Mouse (Mus musculus) lung, embryonic 16.5 days (tissue): ENCODE results near the gene Strip1. TPM values are rescaled to one million over a fixed set of nuclear protein-coding genes. Genes with fewer than 3 reads are reported as not detected.

Source experiments
- ATAC-seq: fragments of 200-750 bp; cut with Nextera tagmentation; 2 replicates; pipeline ENCODE4 v1.8.0; 2017; ENCODE audit warnings: low read depth, mild to moderate bottlenecking, moderate library complexity
- H3K27ac ChIP-seq: fragments of 300-500 bp; sonication (generic); 2 replicates; pipeline ENCODE4 v1.5.1; 2014; ENCODE audit warnings: mild to moderate bottlenecking, control low read depth, low read length
- H3K27me3 ChIP-seq: fragments of 300-500 bp; sonication (generic); 2 replicates; pipeline ENCODE4 v1.6.1; 2014; ENCODE audit warnings: low read depth, low read length, mixed read lengths; ENCODE audit not compliant: control insufficient read depth, insufficient read depth
- H3K36me3 ChIP-seq: fragments of 300-500 bp; sonication (generic); 2 replicates; pipeline ENCODE4 v1.6.1; 2014; ENCODE audit warnings: low read length; ENCODE audit not compliant: control insufficient read depth, insufficient read depth
- H3K4me1 ChIP-seq: fragments of 300-500 bp; sonication (generic); replicated peaks from 2 replicates; pipeline ENCODE4 v1.6.1; 2014; ENCODE audit warnings: low read length, mixed read lengths; ENCODE audit not compliant: control insufficient read depth, insufficient read depth
- H3K4me2 ChIP-seq: fragments of 300-500 bp; sonication (generic); 2 replicates; pipeline ENCODE4 v1.6.1; 2014; ENCODE audit warnings: low read depth, low read length, control low read depth
- H3K4me3 ChIP-seq: fragments of 300-500 bp; sonication (generic); 2 replicates; pipeline ENCODE4 v1.5.1; 2014; ENCODE audit warnings: mild to moderate bottlenecking, low read length, control low read depth
- H3K9ac ChIP-seq: fragments of 300-500 bp; sonication (generic); 2 replicates; pipeline ENCODE4 v1.6.1; 2014; ENCODE audit warnings: low read length, control low read depth
- H3K9me3 ChIP-seq: fragments of 300-500 bp; sonication (generic); 2 replicates; pipeline ENCODE4 v1.6.1; 2016; ENCODE audit warnings: low read length; ENCODE audit not compliant: control insufficient read depth
- WGBS: fragments of 180-500 bp; shearing (Covaris S2); extraction: QIAGEN DNeasy Blood & Tissue Kit; methylation state at CpG from one replicate; pipeline ENCODE4 v1.1.7; 2014; 5-methylcytosine and 5-hydroxymethylcytosine counted together
- polyA plus RNA-seq: library from polyadenylated mRNA; unstranded; fragments of >200 nt; fragmentation: Nextera tagmentation; extraction: Ambion mirVana; gene quantifications from 2 replicates; pipeline ENCODE4 v1.2.1, GENCODE M21; 2015

The Strip1 gene
- polyA plus RNA-seq, 1 experiment from 2014 or later = 39.9 TPM

GRCm38 (mm10) chr3:107576807-107577206 is 54.7 kb downstream of the Strip1 start:
- Histone ChIP-seq H3K27me3 (peaks cover 21% of the 10 kb centered on the region), H3K27ac (no peak overlapping the region), H3K4me1 (no peaks in the 10 kb centered on the region), H3K9me3 (no peaks in the 10 kb centered on the region), H3K36me3 (no peaks in the 10 kb centered on the region), H3K4me2 (no peak overlapping the region), H3K4me3 (no peak overlapping the region), H3K9ac (no peak overlapping the region)
- no peak for ATAC-seq
- 67% methylated on average over 3 of the region's 3 CpGs for WGBS

DNA sequence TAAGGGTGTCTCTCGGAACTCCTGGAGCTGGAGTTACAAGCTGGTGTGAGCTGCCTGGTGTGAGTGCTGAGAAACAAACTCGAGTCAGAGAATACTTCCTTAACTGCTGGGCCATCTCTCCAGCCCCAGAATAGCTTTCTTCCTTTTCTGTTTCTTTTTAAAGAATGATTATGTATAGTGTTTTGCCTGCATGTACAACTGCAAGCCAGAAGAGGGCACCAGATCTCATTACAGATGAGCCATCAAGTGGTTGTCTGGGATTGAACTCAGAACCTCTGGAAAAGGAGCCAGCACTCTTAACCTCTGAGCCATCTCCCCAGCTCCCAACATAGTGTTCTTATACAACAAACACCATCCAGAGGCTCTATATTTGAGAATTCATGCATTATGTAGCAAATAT is 60.3 kb downstream of the Strip1 start:
- Histone ChIP-seq H3K4me3 (no peak overlapping the region), H3K4me1 (no peaks in the 10 kb centered on the region), H3K4me2 (no peak overlapping the region), H3K9me3 (no peaks in the 10 kb centered on the region), H3K9ac (no peak overlapping the region), H3K36me3 (no peaks in the 10 kb centered on the region), H3K27ac (no peak overlapping the region), H3K27me3 (no peaks in the 10 kb centered on the region)
- ATAC-seq = no peak
- 47% methylated on average over 2 of the region's 2 CpGs for WGBS

DNA sequence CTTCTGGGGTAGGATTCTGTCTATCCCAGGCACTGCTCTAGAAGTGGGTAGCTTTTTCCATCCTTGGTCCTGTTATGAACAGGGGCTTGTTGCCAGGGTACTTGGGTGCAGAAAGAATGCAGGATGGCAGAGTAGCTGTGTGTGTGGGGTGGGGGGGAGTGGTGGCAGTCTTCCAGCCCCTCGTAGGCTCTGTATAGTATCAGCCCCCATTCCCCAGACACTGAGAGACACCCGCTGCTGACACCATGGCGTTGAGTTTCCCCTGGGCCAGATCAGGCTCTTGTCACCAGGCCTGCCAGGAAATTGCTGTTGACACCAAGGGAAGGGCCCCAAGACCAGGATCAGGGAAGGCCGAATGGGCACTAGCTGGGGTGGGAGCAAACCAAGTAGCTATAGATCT is 62.8 kb downstream of the Strip1 start:
- no peaks in the 10 kb centered on the region for H3K9me3 ChIP-seq
- H3K4me2 ChIP-seq = no peak overlapping the region
- H3K27ac ChIP-seq = no peak overlapping the region
- H3K27me3 ChIP-seq = no peaks in the 10 kb centered on the region
- no peaks in the 10 kb centered on the region for H3K4me1 ChIP-seq
- H3K36me3 ChIP-seq = no peaks in the 10 kb centered on the region
- WGBS = 61% methylated on average over 4 of the region's 4 CpGs
- H3K9ac ChIP-seq = no peak overlapping the region
- H3K4me3 ChIP-seq = no peak overlapping the region
- 0 out of 2 replicates have a peak, but pooled peaks have one; percentile 28 for ATAC-seq

- no peak for ATAC-seq
- no peak overlapping the region for H3K4me3 ChIP-seq
- no peak overlapping the region for H3K27ac ChIP-seq
- no peak overlapping the region for H3K9ac ChIP-seq
- H3K4me2 ChIP-seq = no peak overlapping the region
- no peaks in the 10 kb centered on the region for H3K27me3 ChIP-seq
- H3K4me1 ChIP-seq = no peaks in the 10 kb centered on the region
- H3K9me3 ChIP-seq = no peaks in the 10 kb centered on the region
- WGBS = 67% methylated on average over 7 of the region's 7 CpGs
- H3K36me3 ChIP-seq = no peaks in the 10 kb centered on the region
These were observed 63.7 kb downstream of the Strip1 start for GRCm38 (mm10) chr3:107567766-107568165.

DNA sequence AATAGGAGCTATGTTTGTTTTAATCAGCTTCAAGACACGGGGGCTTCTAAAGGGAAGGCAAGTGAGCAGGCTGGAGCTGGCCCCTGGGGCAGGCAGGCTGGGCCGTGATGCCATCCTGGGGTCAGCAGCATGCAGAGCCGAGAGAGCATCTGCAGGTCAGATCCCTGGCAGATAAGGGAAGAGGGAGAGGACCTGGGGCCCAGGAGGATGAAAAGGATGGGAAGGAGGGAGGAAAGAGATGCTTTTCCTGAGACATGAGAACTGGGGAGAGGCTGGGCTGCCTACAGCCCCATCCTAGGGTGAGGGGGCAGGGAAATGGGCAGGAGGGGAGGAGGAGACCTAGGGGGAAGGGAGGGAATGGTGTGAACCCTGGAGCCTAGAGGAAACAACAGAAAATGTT is 66.2 kb downstream of the Strip1 start:
- Histone ChIP-seq H3K4me3 (no peak overlapping the region), H3K27ac (no peak overlapping the region), H3K9me3 (no peaks in the 10 kb centered on the region), H3K36me3 (no peaks in the 10 kb centered on the region), H3K27me3 (no peaks in the 10 kb centered on the region), H3K9ac (no peak overlapping the region), H3K4me2 (no peak overlapping the region), H3K4me1 (no peaks in the 10 kb centered on the region)
- no peak for ATAC-seq
- WGBS = 16% methylated on average over 3 of the region's 3 CpGs

- Histone ChIP-seq H3K4me3 (no peak overlapping the region), H3K36me3 (no peaks in the 10 kb centered on the region), H3K27ac (no peak overlapping the region), H3K9me3 (no peaks in the 10 kb centered on the region), H3K27me3 (no peaks in the 10 kb centered on the region), H3K4me1 (no peaks in the 10 kb centered on the region), H3K4me2 (no peak overlapping the region), H3K9ac (no peak overlapping the region)
- WGBS = 28% methylated on average over 4 of the region's 4 CpGs
- ATAC-seq = no peak
These were observed 67.6 kb downstream of the Strip1 start for GRCm38 (mm10) chr3:107563880-107564279.

GRCm38 (mm10) chr3:107562591-107562990 is 68.9 kb downstream of the Strip1 start:
- H3K27me3 ChIP-seq = no peaks in the 10 kb centered on the region
- H3K9ac ChIP-seq = no peak overlapping the region
- H3K27ac ChIP-seq = no peak overlapping the region

More at GRCm38 (mm10) chr3:107562591-107562990, 68.9 kb downstream of the Strip1 start:
- no peak overlapping the region for H3K4me3 ChIP-seq
- H3K4me1 ChIP-seq = no peaks in the 10 kb centered on the region
- H3K36me3 ChIP-seq = no peaks in the 10 kb centered on the region
- no peak overlapping the region for H3K4me2 ChIP-seq
- H3K9me3 ChIP-seq = no peaks in the 10 kb centered on the region
- no peak for ATAC-seq
- 71% methylated on average over 4 of the region's 4 CpGs for WGBS

Other genes with a start within 250 kb of the Strip1 start
- 0.05 and 0.08 TPM in 2 replicates for gene Kcnc4, start 172.1 kb downstream of the Strip1 start, polyA plus RNA-seq
- gene Slc6a17, start 113.7 kb downstream of the Strip1 start, polyA plus RNA-seq = 1.3 and 1.8 TPM in 2 replicates
- gene Ubl4b, start 76.6 kb downstream of the Strip1 start, polyA plus RNA-seq = not detected in 2 replicates
- 0.28 TPM in 1 of 2 replicates, not detected in the other for gene Alx3, start 36.7 kb downstream of the Strip1 start, polyA plus RNA-seq
- gene Gm10961, start 372 bp downstream of the Strip1 start, polyA plus RNA-seq = not detected in 2 replicates
- gene Ahcyl1, start 64.9 kb upstream of the Strip1 start, polyA plus RNA-seq = 71.2 and 76.3 TPM in 2 replicates
- 9.6 and 9.8 TPM in 2 replicates for gene Csf1, start 128.8 kb upstream of the Strip1 start, polyA plus RNA-seq
- gene Eps8l3, start 245.5 kb upstream of the Strip1 start, polyA plus RNA-seq = not detected in 2 replicates